Mouse (Mus musculus) stomach, embryonic 15.5 days (tissue): ENCODE measurements at regions not wholly inside any gene's neighbourhood (a gene's known extent, or its start where the extent isn't known, plus 50 kb on each side); places are given as distances from the start of the nearest gene placed in this dataset.
A peak's percentile ranks its signal among the peaks of the same experiment; 100 is the strongest.
"Not testable (repeated sequence)": the region's sequence is repeated elsewhere in the genome, so short reads cannot be mapped to it uniquely, and the experiment has no call there.

Experiments
- ATAC-seq: fragments of 200-750 bp; cut with Nextera tagmentation; 2 replicates; pipeline ENCODE4 v1.8.0; 2017; ENCODE audit warnings: low read depth, moderate number of reproducible peaks, moderate TSS enrichment; ENCODE audit not compliant: insufficient read depth, low FRiP score
- H3K27ac ChIP-seq: fragments of 300-500 bp; sonication (generic); 2 replicates; pipeline ENCODE4 v1.5.1; 2015; ENCODE audit warnings: mild to moderate bottlenecking, inconsistent platforms
- H3K27me3 ChIP-seq: fragments of 300-500 bp; sonication (generic); replicated peaks from 2 replicates; pipeline ENCODE4 v1.6.1; 2015; ENCODE audit warnings: inconsistent platforms
- H3K36me3 ChIP-seq: fragments of 300-500 bp; sonication (generic); 2 replicates; pipeline ENCODE4 v1.6.1; 2015; ENCODE audit warnings: inconsistent platforms
- H3K4me1 ChIP-seq: fragments of 300-500 bp; sonication (generic); 2 replicates; pipeline ENCODE4 v1.6.1; 2015; ENCODE audit warnings: inconsistent platforms
- H3K4me2 ChIP-seq: fragments of 300-500 bp; sonication (generic); 2 replicates; pipeline ENCODE4 v1.6.1; 2015; ENCODE audit warnings: mild to moderate bottlenecking, inconsistent platforms
- H3K4me3 ChIP-seq: fragments of 300-500 bp; sonication (generic); replicated peaks from 2 replicates; pipeline ENCODE4 v1.5.1; 2015; ENCODE audit warnings: inconsistent platforms
- H3K9ac ChIP-seq: fragments of 300-500 bp; sonication (generic); 2 replicates; pipeline ENCODE4 v1.6.1; 2015; ENCODE audit warnings: inconsistent platforms
- H3K9me3 ChIP-seq: fragments of 300-500 bp; sonication (generic); 2 replicates; pipeline ENCODE4 v1.6.1; 2016; ENCODE audit warnings: inconsistent platforms
- WGBS: fragments of 180-500 bp; shearing (Covaris S2); methylation state at CpG from one replicate; pipeline ENCODE4 v1.1.7; 2015; 5-methylcytosine and 5-hydroxymethylcytosine counted together

DNA sequence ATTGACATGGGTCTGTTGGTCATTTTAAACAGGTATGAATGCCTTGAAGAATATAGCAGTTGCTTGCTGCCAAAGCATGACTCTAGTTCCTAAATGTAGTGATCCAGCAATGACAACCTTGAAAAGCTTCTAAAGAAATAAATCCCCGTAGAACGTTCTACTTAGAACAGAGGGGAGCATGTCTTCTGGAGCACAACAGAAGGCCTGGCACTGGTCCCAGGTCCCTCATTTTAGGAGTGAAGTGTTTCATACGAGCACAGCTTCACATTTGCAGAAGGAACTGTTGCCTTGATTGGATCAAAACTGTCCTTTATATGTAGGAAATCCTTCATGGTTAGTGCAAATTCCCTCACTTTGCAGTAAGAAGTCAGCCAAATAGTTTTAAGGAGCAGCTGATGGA lies 226.4 kb downstream of the Plod2 start:
- Histone ChIP-seq H3K4me2 (no peak overlapping the region), H3K36me3 (no peaks in the 10 kb centered on the region), H3K27ac (no peak overlapping the region), H3K4me3 (no peak overlapping the region), H3K4me1 (no peaks in the 10 kb centered on the region), H3K9me3 (no peaks in the 10 kb centered on the region), H3K27me3 (no peaks in the 10 kb centered on the region), H3K9ac (no peak overlapping the region)
- no peak for ATAC-seq
- 63% methylated on average over 3 of the region's 3 CpGs for WGBS

- Histone ChIP-seq H3K4me1 (no peaks in the 10 kb centered on the region), H3K27ac (no peak overlapping the region), H3K27me3 (no peaks in the 10 kb centered on the region), H3K9ac (no peak overlapping the region), H3K4me3 (no peak overlapping the region), H3K4me2 (no peak overlapping the region), H3K36me3 (no peaks in the 10 kb centered on the region), H3K9me3 (no peaks in the 10 kb centered on the region)
- WGBS: 49% methylated on average over 2 of the region's 2 CpGs
- no peak for ATAC-seq
Measured at GRCm38 (mm10) chr9:92769528-92769927, 227.5 kb downstream of the Plod2 start.

DNA sequence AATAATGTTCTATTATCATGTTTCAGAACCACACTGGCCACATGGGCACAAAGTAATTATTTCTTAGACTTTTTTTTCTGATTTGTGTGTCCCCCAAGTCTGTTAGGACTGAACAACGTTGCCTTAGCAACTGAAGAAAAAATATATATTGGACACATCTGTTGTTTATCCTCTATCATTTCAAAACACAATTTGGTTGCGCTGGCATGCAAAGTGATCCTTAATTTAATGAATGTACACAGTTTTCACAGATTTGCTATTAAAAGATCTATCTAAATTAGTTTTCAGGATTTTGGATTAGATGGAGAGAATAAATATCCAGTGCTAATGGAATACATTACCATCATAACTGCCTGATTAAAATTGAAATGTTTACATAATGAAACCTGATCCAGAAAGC lies 229.0 kb downstream of the Plod2 start:
- Histone ChIP-seq H3K9me3 (no peaks in the 10 kb centered on the region), H3K9ac (no peak overlapping the region), H3K27ac (no peak overlapping the region), H3K4me3 (no peak overlapping the region), H3K4me2 (no peak overlapping the region), H3K27me3 (no peaks in the 10 kb centered on the region), H3K4me1 (no peaks in the 10 kb centered on the region), H3K36me3 (no peaks in the 10 kb centered on the region)
- ATAC-seq: no peak
- WGBS: 86% methylated on average over 2 of the region's 2 CpGs

DNA sequence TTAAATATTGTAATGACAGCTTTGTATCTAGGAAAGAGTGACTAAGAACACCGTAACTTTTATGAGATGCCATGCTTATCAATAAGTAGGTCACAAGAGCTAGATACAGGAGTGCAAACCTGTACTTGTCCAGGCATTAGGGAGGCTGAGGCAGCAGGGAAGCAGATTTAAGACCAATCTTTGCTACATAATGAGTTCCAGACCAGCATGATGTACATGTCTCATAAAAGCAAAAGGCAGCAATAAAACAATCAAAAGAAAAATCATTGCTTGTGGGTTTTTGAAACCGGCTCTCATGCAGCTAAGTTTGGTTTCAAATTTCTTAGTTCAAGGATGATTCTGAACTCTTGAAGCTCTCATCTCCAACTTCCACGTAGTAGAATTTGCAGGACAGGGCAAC lies 229.7 kb downstream of the Plod2 start:
- Histone ChIP-seq H3K36me3 (no peaks in the 10 kb centered on the region), H3K4me2 (no peak overlapping the region), H3K4me3 (no peak overlapping the region), H3K27me3 (no peaks in the 10 kb centered on the region), H3K27ac (no peak overlapping the region), H3K4me1 (no peaks in the 10 kb centered on the region), H3K9ac (no peak overlapping the region), H3K9me3 (no peaks in the 10 kb centered on the region)
- WGBS: 57% methylated on average over 3 of the region's 3 CpGs
- ATAC-seq: no peak

- Histone ChIP-seq H3K27ac (no peak overlapping the region), H3K4me1 (no peaks in the 10 kb centered on the region), H3K36me3 (no peaks in the 10 kb centered on the region), H3K9me3 (no peaks in the 10 kb centered on the region), H3K9ac (no peak overlapping the region), H3K4me3 (no peak overlapping the region), H3K27me3 (no peaks in the 10 kb centered on the region), H3K4me2 (no peak overlapping the region)
- ATAC-seq: peak; percentile 31; the same call in 1 of the 2 replicates
Measured at GRCm38 (mm10) chr9:92782922-92783454, 241.0 kb downstream of the Plod2 start.

- Histone ChIP-seq H3K4me3 (no peak overlapping the region), H3K9me3 (no peaks in the 10 kb centered on the region), H3K36me3 (no peaks in the 10 kb centered on the region), H3K9ac (no peak overlapping the region), H3K4me2 (no peak overlapping the region), H3K4me1 (no peaks in the 10 kb centered on the region), H3K27me3 (no peaks in the 10 kb centered on the region), H3K27ac (no peak overlapping the region)
- WGBS: 40% methylated on average over 1 of the region's 1 CpGs
- ATAC-seq: no peak
Measured at GRCm38 (mm10) chr9:92799695-92800094, 257.7 kb downstream of the Plod2 start.

DNA sequence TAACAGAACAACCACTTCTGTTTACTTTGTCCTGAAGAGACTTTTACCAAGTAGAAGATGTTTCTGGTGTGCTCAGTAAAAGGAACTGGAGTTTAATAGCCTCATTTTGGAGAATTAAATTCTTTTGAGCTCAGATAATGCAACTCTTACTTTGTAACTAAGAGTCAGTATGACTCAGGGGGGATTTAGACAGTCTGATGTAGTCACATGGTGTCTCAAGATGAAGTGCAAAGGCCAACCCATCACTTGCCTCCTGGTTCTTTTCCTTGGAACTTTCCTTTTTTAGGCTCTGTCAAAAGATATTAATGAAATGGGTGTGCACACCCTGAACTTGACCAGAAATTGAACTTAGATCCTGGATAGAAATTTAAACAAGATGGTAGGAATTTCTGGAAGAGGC lies 267.4 kb downstream of the Plod2 start:
- H3K27me3 ChIP-seq: no peaks in the 10 kb centered on the region
- H3K4me1 ChIP-seq: no peaks in the 10 kb centered on the region
- no peaks in the 10 kb centered on the region for H3K36me3 ChIP-seq
- no peak for ATAC-seq
- H3K4me3 ChIP-seq: no peak overlapping the region
- H3K27ac ChIP-seq: no peak overlapping the region
- no peak overlapping the region for H3K9ac ChIP-seq
- H3K4me2 ChIP-seq: no peak overlapping the region
- no peaks in the 10 kb centered on the region for H3K9me3 ChIP-seq

DNA sequence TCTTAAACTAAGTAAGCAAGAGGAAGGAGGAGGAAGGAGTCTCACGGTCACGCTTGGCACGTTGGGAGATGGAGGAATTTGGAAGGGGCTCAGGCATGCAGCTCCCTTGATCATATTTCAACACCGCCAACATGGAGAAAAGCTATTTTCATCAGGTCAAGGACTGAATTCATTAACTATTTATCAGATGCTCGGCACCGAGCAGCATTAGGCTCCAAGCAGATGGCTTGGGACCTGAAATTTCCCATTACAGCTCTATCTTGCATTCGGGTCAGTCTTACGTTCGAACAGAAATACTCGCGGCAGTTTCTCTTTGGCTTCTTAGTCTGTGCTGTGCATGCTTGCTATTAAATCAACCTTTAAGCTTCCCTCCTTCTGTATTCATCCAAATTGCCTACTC lies 278.7 kb downstream of the Plod2 start:
- H3K9ac ChIP-seq: no peak overlapping the region
- no peaks in the 10 kb centered on the region for H3K27me3 ChIP-seq
- no peaks in the 10 kb centered on the region for H3K9me3 ChIP-seq
- H3K4me1 ChIP-seq: no peaks in the 10 kb centered on the region
- no peaks in the 10 kb centered on the region for H3K36me3 ChIP-seq
- ATAC-seq: no peak
- H3K4me2 ChIP-seq: no peak overlapping the region
- WGBS: 59% methylated on average over 11 of the region's 11 CpGs
- no peak overlapping the region for H3K4me3 ChIP-seq
- H3K27ac ChIP-seq: no peak overlapping the region

DNA sequence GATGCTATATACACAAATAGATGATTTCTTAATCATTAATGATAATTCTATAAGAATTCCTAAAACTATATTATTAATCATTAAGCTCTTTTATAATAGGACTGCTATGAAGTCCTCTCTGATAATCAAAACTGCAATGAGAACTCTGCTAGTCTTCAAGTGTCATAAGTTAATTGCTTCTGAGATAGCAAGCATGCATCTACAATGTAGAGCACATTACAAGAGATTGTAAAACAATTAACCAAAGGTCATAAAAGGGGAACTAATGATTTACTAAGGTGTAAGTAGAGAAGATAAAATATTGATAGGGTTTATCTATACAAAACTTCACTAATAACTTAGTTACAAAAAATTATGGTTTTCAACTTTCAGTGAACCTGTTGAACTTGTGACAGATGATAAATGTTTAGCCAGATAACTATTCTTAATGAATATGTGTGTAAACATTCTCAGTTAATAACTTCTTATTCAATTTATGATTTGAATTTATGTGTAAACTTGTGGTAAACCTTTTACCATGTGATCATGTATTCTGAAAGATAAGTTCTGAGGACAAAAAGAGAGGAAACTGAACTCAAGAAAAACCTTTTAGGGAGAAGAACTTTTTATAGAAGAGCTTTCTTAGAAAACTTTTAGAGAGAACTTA lies 284.8 kb downstream of the Plod2 start:
- Histone ChIP-seq H3K4me2 (no peak overlapping the region), H3K27ac (no peak overlapping the region), H3K9me3 (no peaks in the 10 kb centered on the region), H3K9ac (no peak overlapping the region), H3K4me3 (no peak overlapping the region), H3K27me3 (no peaks in the 10 kb centered on the region), H3K4me1 (no peaks in the 10 kb centered on the region), H3K36me3 (no peaks in the 10 kb centered on the region)
- ATAC-seq: no peak

GRCm38 (mm10) chr9:92836156-92836555 lies 294.1 kb downstream of the Plod2 start:
- H3K27ac ChIP-seq, H3K4me2 ChIP-seq, H3K9ac ChIP-seq, ATAC-seq, H3K9me3 ChIP-seq, H3K27me3 ChIP-seq, H3K4me1 ChIP-seq, H3K4me3 ChIP-seq, H3K36me3 ChIP-seq: not testable (repeated sequence)
- WGBS: 87% methylated on average over 2 of the region's 2 CpGs

DNA sequence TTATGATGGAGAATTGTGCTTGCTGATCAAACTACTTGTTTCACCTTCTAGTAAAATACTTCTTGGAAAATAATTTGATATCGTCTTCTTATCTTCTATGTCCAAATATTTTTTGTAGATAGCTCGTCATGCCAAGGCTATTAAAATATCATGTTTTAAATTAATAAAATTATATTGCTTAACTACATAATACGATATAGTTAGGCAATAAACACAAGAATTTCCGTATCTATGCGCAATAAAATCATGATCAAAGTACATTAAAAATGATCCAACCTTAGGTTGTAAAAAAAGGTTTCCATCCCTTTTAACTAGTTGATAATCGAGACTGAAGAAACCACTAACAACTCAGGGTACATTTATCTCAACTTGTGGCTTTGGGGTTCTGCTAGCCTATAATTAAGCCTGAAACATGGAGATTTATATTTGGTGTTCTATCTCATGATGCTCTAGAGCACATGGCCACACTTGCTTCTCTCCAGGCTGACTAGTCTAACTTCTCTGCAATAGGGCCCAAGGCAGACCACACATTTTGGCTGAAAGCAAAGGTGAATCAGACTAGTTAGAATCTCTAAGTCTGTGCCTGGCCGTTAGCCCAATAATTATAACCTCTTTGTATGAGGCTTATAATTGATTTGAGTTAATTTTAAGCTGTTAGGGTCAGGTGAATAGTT lies 314.5 kb downstream of the Plod2 start:
- Histone ChIP-seq H3K9me3 (no peaks in the 10 kb centered on the region), H3K9ac (no peak overlapping the region), H3K4me3 (no peak overlapping the region), H3K27ac (no peak overlapping the region), H3K4me2 (no peak overlapping the region), H3K36me3 (no peaks in the 10 kb centered on the region), H3K27me3 (no peaks in the 10 kb centered on the region), H3K4me1 (no peaks in the 10 kb centered on the region)
- no peak for ATAC-seq
- 87% methylated on average over 7 of the region's 7 CpGs for WGBS

DNA sequence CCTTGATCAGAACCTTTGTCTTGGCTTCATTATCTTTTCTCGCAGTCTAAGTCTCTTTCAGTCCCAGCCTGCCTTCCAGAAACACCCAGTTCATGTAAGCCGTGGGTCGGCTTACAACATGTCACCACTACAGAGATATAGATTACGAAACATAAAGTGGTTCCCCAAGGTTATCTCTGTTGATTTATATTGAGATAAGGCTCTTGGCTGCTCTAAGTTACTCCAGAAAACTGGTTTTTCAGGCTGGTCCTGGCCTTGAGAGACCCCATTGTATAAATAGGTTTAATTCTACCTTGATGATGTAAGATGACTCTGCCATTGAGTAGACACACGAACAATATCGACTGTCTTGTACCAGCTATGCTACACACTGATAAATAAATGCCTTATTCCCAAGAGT lies 323.8 kb downstream of the Plod2 start:
- peak; percentile 43; the same call in 1 of the 2 replicates for ATAC-seq
- Histone ChIP-seq H3K4me1 (no peaks in the 10 kb centered on the region), H3K4me3 (no peak overlapping the region), H3K4me2 (no peak overlapping the region), H3K27me3 (no peaks in the 10 kb centered on the region), H3K9me3 (no peaks in the 10 kb centered on the region), H3K27ac (no peak overlapping the region), H3K36me3 (no peaks in the 10 kb centered on the region), H3K9ac (no peak overlapping the region)
- WGBS: 62% methylated on average over 6 of the region's 6 CpGs

DNA sequence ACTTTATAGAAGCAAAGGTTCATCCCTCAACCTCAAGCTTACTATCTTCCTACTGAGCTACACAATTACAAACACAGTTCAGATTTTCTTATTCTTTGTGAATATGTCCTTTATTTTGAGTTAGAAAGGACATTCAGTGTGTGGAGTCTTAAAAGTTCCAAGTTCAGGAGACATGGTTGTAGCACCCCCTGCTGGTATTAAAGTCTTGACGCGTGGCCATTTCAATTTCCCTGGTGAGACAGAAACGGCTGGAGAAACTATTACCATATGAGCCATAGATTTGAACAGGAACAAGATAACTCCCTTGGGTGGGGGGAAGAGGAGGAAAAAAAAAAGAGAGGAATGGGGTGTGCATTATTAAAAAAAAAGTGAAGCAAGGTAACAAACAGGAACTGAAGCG lies 336.6 kb downstream of the Plod2 start:
- H3K9ac ChIP-seq: no peak overlapping the region
- no peak overlapping the region for H3K4me2 ChIP-seq
- H3K9me3 ChIP-seq: no peaks in the 10 kb centered on the region
- no peaks in the 10 kb centered on the region for H3K36me3 ChIP-seq
- H3K4me1 ChIP-seq: no peaks in the 10 kb centered on the region
- no peak for ATAC-seq
- H3K27me3 ChIP-seq: no peaks in the 10 kb centered on the region
- no peak overlapping the region for H3K4me3 ChIP-seq
- WGBS: 33% methylated on average over 4 of the region's 4 CpGs
- no peak overlapping the region for H3K27ac ChIP-seq
